Mouse (Mus musculus) heart, postnatal 0 days (tissue): ENCODE results near the gene Oit1. TPM values are rescaled to one million over a fixed set of nuclear protein-coding genes. Genes with fewer than 3 reads are reported as not detected.

Source experiments
- ATAC-seq: fragments of 200-750 bp; cut with Nextera tagmentation; 2 replicates; pipeline ENCODE4 v1.8.0; 2017; ENCODE audit warnings: low read depth, moderate number of reproducible peaks, moderate library complexity; ENCODE audit not compliant: insufficient read depth
- DNase-seq: peaks from one replicate; pipeline ENCODE4 v3.0.0-alpha.2; 2016; ENCODE audit warnings: low spot score
- H3K27ac ChIP-seq: fragments of 300-500 bp; sonication (generic); 2 replicates; pipeline ENCODE4 v1.5.1; 2014; ENCODE audit warnings: low read depth, mild to moderate bottlenecking
- H3K27me3 ChIP-seq: fragments of 300-500 bp; sonication (generic); 2 replicates; pipeline ENCODE4 v1.6.1; 2014; ENCODE audit warnings: low read length, mixed read lengths; ENCODE audit not compliant: control insufficient read depth, insufficient read depth
- H3K36me3 ChIP-seq: fragments of 300-500 bp; sonication (generic); replicated peaks from 2 replicates; pipeline ENCODE4 v1.6.1; 2014; ENCODE audit warnings: low read length, mixed read lengths; ENCODE audit not compliant: control insufficient read depth, insufficient read depth
- H3K4me1 ChIP-seq: fragments of 300-500 bp; sonication (generic); 2 replicates; pipeline ENCODE4 v1.6.1; 2014; ENCODE audit warnings: antibody characterized with exemption; ENCODE audit not compliant: control insufficient read depth, insufficient read depth
- H3K4me2 ChIP-seq: fragments of 300-500 bp; sonication (generic); 2 replicates; pipeline ENCODE4 v1.6.1; 2014; ENCODE audit warnings: low read depth, mild to moderate bottlenecking, low read length, moderate library complexity
- H3K4me3 ChIP-seq: fragments of 300-500 bp; sonication (generic); 2 replicates; pipeline ENCODE4 v1.5.1; 2014; ENCODE audit warnings: low read depth, low read length
- H3K9ac ChIP-seq: fragments of 300-500 bp; sonication (generic); replicated peaks from 2 replicates; pipeline ENCODE4 v1.6.1; 2014; ENCODE audit warnings: low read depth, low read length, mixed read lengths
- H3K9me3 ChIP-seq: fragments of 300-500 bp; sonication (generic); replicated peaks from 2 replicates; pipeline ENCODE4 v1.6.1; 2016; ENCODE audit warnings: low read length; ENCODE audit not compliant: control insufficient read depth
- CTCF ChIP-seq: IDR thresholded peaks from 2 replicates; pipeline ENCODE4 v1.5.1; 2016; ENCODE audit warnings: antibody characterized with exemption, control low read depth, low read depth
- EP300 ChIP-seq: IDR thresholded peaks from 2 replicates; pipeline ENCODE4 v1.6.1; 2016; ENCODE audit warnings: antibody characterized with exemption, low read depth
- WGBS: fragments of 180-500 bp; shearing (Covaris S2); extraction: QIAGEN DNeasy Blood & Tissue Kit; methylation state at CpG from one replicate; pipeline ENCODE4 v1.1.7; 2014; 5-methylcytosine and 5-hydroxymethylcytosine counted together
- polyA plus RNA-seq: library from polyadenylated mRNA; unstranded; fragments of >200 nt; fragmentation: Nextera tagmentation; extraction: Ambion mirVana; gene quantifications from 2 replicates; pipeline ENCODE4 v1.2.1, GENCODE M21; 2015
- total RNA-seq: library from RNA; depleted of rRNA; stranded (reverse); fragments of >200 nt; gene quantifications from 2 replicates; pipeline ENCODE4 v1.2.3, GENCODE M21; 2014; ENCODE audit warnings: low replicate concordance

The Oit1 gene
- total and polyA plus RNA-seq, 2 experiments from 2014 or later, result not detected

GRCm38 (mm10) chr14:8367727-8368520 lies 10.6 kb downstream of the Oit1 start:
- WGBS, result 57% methylated on average over 4 of the region's 4 CpGs
- no peaks in the 10 kb centered on the region for H3K4me1 ChIP-seq
- no peaks in the 10 kb centered on the region for H3K36me3 ChIP-seq
- ATAC-seq (no peak), DNase-seq (no peak)
- H3K9me3 ChIP-seq, result no peaks in the 10 kb centered on the region
- H3K4me3 ChIP-seq, result no peak overlapping the region
- no peak overlapping the region for H3K4me2 ChIP-seq
- H3K27me3 ChIP-seq, result no peaks in the 10 kb centered on the region
- no peak for TF ChIP-seq CTCF
- no peak for TF ChIP-seq EP300
- no peak overlapping the region for H3K9ac ChIP-seq
- H3K27ac ChIP-seq, result no peak overlapping the region

GRCm38 (mm10) chr14:8367121-8367520 lies 11.4 kb downstream of the Oit1 start:
- H3K4me1 ChIP-seq, result no peaks in the 10 kb centered on the region
- no peak overlapping the region for H3K4me3 ChIP-seq
- no peaks in the 10 kb centered on the region for H3K9me3 ChIP-seq
- WGBS, result 4% methylated on average over 1 of the region's 1 CpGs
- no peak overlapping the region for H3K9ac ChIP-seq
- no peaks in the 10 kb centered on the region for H3K36me3 ChIP-seq
- no peaks in the 10 kb centered on the region for H3K27me3 ChIP-seq
- no peak overlapping the region for H3K27ac ChIP-seq
- DNase-seq, result no peak
- no peak for ATAC-seq
- no peak overlapping the region for H3K4me2 ChIP-seq
- TF ChIP-seq EP300, result no peak

- ATAC-seq (no peak), DNase-seq (no peak)
- Histone ChIP-seq H3K9ac (no peak overlapping the region), H3K4me3 (no peak overlapping the region), H3K27me3 (no peaks in the 10 kb centered on the region), H3K9me3 (no peaks in the 10 kb centered on the region), H3K4me2 (no peak overlapping the region), H3K4me1 (no peaks in the 10 kb centered on the region), H3K27ac (no peak overlapping the region), H3K36me3 (no peaks in the 10 kb centered on the region)
- TF ChIP-seq CTCF (no peak), EP300 (no peak)
- WGBS, result 75% methylated on average over 6 of the region's 6 CpGs
Observed at GRCm38 (mm10) chr14:8365833-8366232, 12.7 kb downstream of the Oit1 start.

- ATAC-seq (0 out of 2 replicates have a peak, but pooled peaks have one; percentile 27), DNase-seq (no peak)
- Histone ChIP-seq H3K27ac (no peak overlapping the region), H3K4me1 (no peaks in the 10 kb centered on the region), H3K9ac (no peak overlapping the region), H3K4me3 (no peak overlapping the region), H3K27me3 (no peaks in the 10 kb centered on the region), H3K9me3 (no peaks in the 10 kb centered on the region), H3K36me3 (no peaks in the 10 kb centered on the region), H3K4me2 (no peak overlapping the region)
- 56% methylated on average over 9 of the region's 9 CpGs for WGBS
- TF ChIP-seq CTCF (no peak), EP300 (no peak)
Observed at GRCm38 (mm10) chr14:8356836-8357235, 21.7 kb downstream of the Oit1 start.

- TF ChIP-seq EP300 (no peak), CTCF (peak; percentile 92)
- H3K27me3 ChIP-seq, result no peaks in the 10 kb centered on the region
- H3K4me2 ChIP-seq, result no peak overlapping the region
- no peaks in the 10 kb centered on the region for H3K4me1 ChIP-seq
- H3K36me3 ChIP-seq, result no peaks in the 10 kb centered on the region
- no peaks in the 10 kb centered on the region for H3K9me3 ChIP-seq
- WGBS, result 37% methylated on average over 6 of the region's 6 CpGs
- ATAC-seq (0 out of 2 replicates have a peak, but pooled peaks have one; percentile 58), DNase-seq (peak; percentile 57)
- H3K27ac ChIP-seq, result no peak overlapping the region
- H3K9ac ChIP-seq, result no peak overlapping the region
- no peak overlapping the region for H3K4me3 ChIP-seq
Observed at GRCm38 (mm10) chr14:8355999-8356501, 22.5 kb downstream of the Oit1 start.
